Mouse (Mus musculus): ENCODE results near the gene Gm49630.
"Not testable (repeated sequence)": the region's sequence is repeated elsewhere in the genome, so short reads cannot be mapped to it uniquely, and the experiment has no call there.

The Gm49630 gene

GRCm38 (mm10) chr17:7366676-7367374, 5.0 kb downstream of the Gm49630 start:
- not testable (repeated sequence) for DNase-seq (ENCODE audit: low read depth, low spot score)

GRCm38 (mm10) chr17:7366265-7366664, 5.5 kb downstream of the Gm49630 start:
- not testable (repeated sequence) for DNase-seq (ENCODE audit: low read depth, low spot score)

GRCm38 (mm10) chr17:7365615-7366014, 6.2 kb downstream of the Gm49630 start:
- not testable (repeated sequence) for DNase-seq (ENCODE audit: low read depth, low spot score)

- DNase-seq (ENCODE audit: low read depth, low spot score): not testable (repeated sequence)
Observed at GRCm38 (mm10) chr17:7360749-7361465, 10.9 kb downstream of the Gm49630 start.

- not testable (repeated sequence) for DNase-seq (ENCODE audit: low read depth, low spot score)
Observed at GRCm38 (mm10) chr17:7359806-7360205, 12.0 kb downstream of the Gm49630 start.

- DNase-seq (ENCODE audit: low read depth, low spot score): not testable (repeated sequence)
Observed at GRCm38 (mm10) chr17:7352596-7352995, 19.2 kb downstream of the Gm49630 start, which contains the start of gene Ttll2. Gene Ttll2 (minus strand): TSS chr17:7352696.

- DNase-seq (ENCODE audit: low read depth, low spot score): not testable (repeated sequence)
Observed at GRCm38 (mm10) chr17:7348765-7349164, 23.0 kb downstream of the Gm49630 start.

GRCm38 (mm10) chr17:7337381-7337780, 34.4 kb downstream of the Gm49630 start:
- DNase-seq (ENCODE audit: low read depth, low spot score): not testable (repeated sequence)

- DNase-seq (ENCODE audit: low read depth, low spot score): not testable (repeated sequence)
Observed at GRCm38 (mm10) chr17:7332745-7333144, 39.0 kb downstream of the Gm49630 start.

GRCm38 (mm10) chr17:7326415-7326814, 45.4 kb downstream of the Gm49630 start:
- DNase-seq (ENCODE audit: low read depth, low spot score): not testable (repeated sequence)

GRCm38 (mm10) chr17:7324346-7324745, 47.4 kb downstream of the Gm49630 start, which contains the start of gene Tcp10a:
Gene Tcp10a (plus strand): TSS chr17:7324646.
- DNase-seq (ENCODE audit: low read depth, low spot score): not testable (repeated sequence)

- DNase-seq (ENCODE audit: low read depth, low spot score): not testable (repeated sequence)
Observed at GRCm38 (mm10) chr17:7319789-7320188, 52.0 kb downstream of the Gm49630 start.

GRCm38 (mm10) chr17:7315693-7316382, 55.9 kb downstream of the Gm49630 start:
- not testable (repeated sequence) for DNase-seq (ENCODE audit: low read depth, low spot score)

GRCm38 (mm10) chr17:7306278-7307196, 65.2 kb downstream of the Gm49630 start:
- DNase-seq (ENCODE audit: low read depth, low spot score): not testable (repeated sequence)
